In the genomic region with DNA sequence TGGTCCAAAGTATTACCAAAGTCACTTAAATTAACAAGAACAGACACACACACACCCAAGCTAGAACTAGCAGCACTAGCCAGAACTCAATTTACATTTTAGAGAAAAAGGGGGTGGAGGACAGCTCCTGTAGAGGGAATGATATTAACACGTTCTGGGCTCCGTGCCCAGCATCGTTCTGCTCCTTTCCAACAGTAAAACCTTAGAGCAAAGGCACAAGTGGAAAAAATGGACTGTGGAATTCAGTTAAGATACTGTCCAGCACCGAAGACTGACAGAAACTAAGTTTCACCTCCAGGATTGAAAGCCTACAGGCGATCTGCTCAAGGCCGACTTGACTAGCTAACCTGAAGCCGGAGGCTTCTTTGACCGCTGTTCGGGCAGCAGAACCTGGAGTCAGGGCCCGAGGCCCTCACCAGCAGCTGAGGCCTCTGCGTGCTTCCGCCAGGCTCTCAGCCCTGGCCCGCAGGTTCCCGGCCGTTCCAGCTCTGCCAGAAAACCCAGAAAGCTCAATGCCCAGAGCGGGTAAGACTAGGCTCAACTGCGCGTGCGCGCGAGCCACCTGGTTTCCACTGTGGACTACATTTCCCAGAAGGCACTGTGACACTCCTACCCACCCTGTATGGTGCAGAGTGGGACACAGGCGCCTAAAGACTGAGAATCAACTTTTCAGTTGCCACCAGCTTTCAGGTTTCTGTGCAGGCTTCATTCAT, we compare ENCODE assay signal across 8 mouse cellular contexts. TPM values are rescaled to one million over a fixed set of nuclear protein-coding genes. Genes with fewer than 3 reads are reported as not detected.
DNase-seq lines count a peak whose midpoint lies in the region; ATAC-seq lines count a peak whose summit lies in the region.

A gene (minus strand): TSS at position 530 of the 713 bp plus-strand sequence.

- H3K36me3 ChIP-seq in embryonic facial prominence, embryonic 10.5 days (replicated peaks): no peaks in the 10 kb centered on the region
- no peaks in the 10 kb centered on the region for H3K36me3 ChIP-seq in midbrain, embryonic 12.5 days

- WGBS in embryonic facial prominence, embryonic 10.5 days: 24% methylated on average over 22 of the region's 22 CpGs
- 22% methylated on average over 22 of the region's 22 CpGs for WGBS in midbrain, embryonic 12.5 days

- peak within 1 kb of the TSS; percentile 53 for H3K4me3 ChIP-seq in embryonic facial prominence, embryonic 10.5 days
- peak within 1 kb of the TSS; percentile 41 for H3K4me3 ChIP-seq in midbrain, embryonic 12.5 days

- peak; percentile 93 for DNase-seq in adrenal gland, postnatal 25 days
- peak; percentile 94 for DNase-seq in embryonic facial prominence, embryonic 10.5 days (ENCODE audit: low spot score)
- DNase-seq in heart, adult 18-20 months: peak; percentile 92 to 93
- peak; percentile 94 for DNase-seq in kidney, adult 18-20 months
- DNase-seq in left cerebral cortex, postnatal 4 days: peak; percentile 94
- peak; percentile 66 for DNase-seq in spleen, adult 12 weeks (ENCODE audit: low spot score)

- peak within 1 kb of the TSS; percentile 61 for H3K4me2 ChIP-seq in midbrain, embryonic 12.5 days (replicated peaks)

- H3K27ac ChIP-seq in embryonic facial prominence, embryonic 10.5 days (replicated peaks): peak within 1 kb of the TSS; percentile 81
- peak within 1 kb of the TSS; percentile 50; the same call in 1 of the 2 replicates for H3K27ac ChIP-seq in midbrain, embryonic 12.5 days (replicated peaks)

- intact Hi-C loops in left cerebral cortex, postnatal 4 days (cut with DNase I): no loop called here

- H3K27me3 ChIP-seq in embryonic facial prominence, embryonic 10.5 days (replicated peaks; ENCODE audit: low read depth, poor library complexity, severe bottlenecking): 0 out of 2 replicates have a peak, but pooled peaks cover 3% of the 10 kb centered on the region
- peaks cover 7% of the 10 kb centered on the region; the same call in 1 of the 2 replicates for H3K27me3 ChIP-seq in midbrain, embryonic 12.5 days

- peaks cover 11% of the 10 kb centered on the region for H3K4me1 ChIP-seq in embryonic facial prominence, embryonic 10.5 days
- peaks cover 7% of the 10 kb centered on the region; the same call in 1 of the 2 replicates for H3K4me1 ChIP-seq in midbrain, embryonic 12.5 days

- H3K9me3 ChIP-seq in embryonic facial prominence, embryonic 10.5 days: no peaks in the 10 kb centered on the region
- H3K9me3 ChIP-seq in midbrain, embryonic 12.5 days: no peaks in the 10 kb centered on the region

- H3K9ac ChIP-seq in midbrain, embryonic 12.5 days (replicated peaks): peak within 1 kb of the TSS; percentile 63

- peak; percentile 96 for ATAC-seq in midbrain, embryonic 12.5 days (ENCODE audit: low FRiP score, low read depth)
- no peak for ATAC-seq in inflammation-experienced regulatory T-cells, adult 6 months

RNA-seq across cellular contexts. Expression of the gene that starts here (rescaled TPM):
- total RNA-seq in adrenal gland, postnatal 25 days (2021): 0.62 and 1.0 TPM in 2 replicates
- 0.70 and 0.96 TPM in 2 replicates for polyA plus RNA-seq in embryonic facial prominence, embryonic 10.5 days (2016; fragmentation: Nextera tagmentation; extraction: Ambion mirVana)
- total RNA-seq in heart, adult 18-20 months (2021): 1 to 10 TPM; 1.4 to 1.6 TPM
- total RNA-seq in left cerebral cortex, postnatal 4 days (2021): 1 to 10 TPM; 4.1 to 4.4 TPM
- 1.1 and 1.8 TPM in 2 replicates for polyA plus RNA-seq in midbrain, embryonic 12.5 days (2016; fragmentation: Nextera tagmentation; extraction: Ambion mirVana)
- polyA plus RNA-seq in inflammation-experienced regulatory T-cells, adult 6 months (2017; shearing (Covaris generic)): not detected

Comparison
In these comparisons a context has a peak if more than half of its experiments do, and no peak if none do; other contexts are left out.
1. Peak in DNase-seq, H3K4me3 ChIP-seq and H3K27ac ChIP-seq in embryonic facial prominence, embryonic 10.5 days; RNA of the gene not detected or under 1 TPM.